ENCODE assay signal across 2 mouse cellular contexts in the genomic region with DNA sequence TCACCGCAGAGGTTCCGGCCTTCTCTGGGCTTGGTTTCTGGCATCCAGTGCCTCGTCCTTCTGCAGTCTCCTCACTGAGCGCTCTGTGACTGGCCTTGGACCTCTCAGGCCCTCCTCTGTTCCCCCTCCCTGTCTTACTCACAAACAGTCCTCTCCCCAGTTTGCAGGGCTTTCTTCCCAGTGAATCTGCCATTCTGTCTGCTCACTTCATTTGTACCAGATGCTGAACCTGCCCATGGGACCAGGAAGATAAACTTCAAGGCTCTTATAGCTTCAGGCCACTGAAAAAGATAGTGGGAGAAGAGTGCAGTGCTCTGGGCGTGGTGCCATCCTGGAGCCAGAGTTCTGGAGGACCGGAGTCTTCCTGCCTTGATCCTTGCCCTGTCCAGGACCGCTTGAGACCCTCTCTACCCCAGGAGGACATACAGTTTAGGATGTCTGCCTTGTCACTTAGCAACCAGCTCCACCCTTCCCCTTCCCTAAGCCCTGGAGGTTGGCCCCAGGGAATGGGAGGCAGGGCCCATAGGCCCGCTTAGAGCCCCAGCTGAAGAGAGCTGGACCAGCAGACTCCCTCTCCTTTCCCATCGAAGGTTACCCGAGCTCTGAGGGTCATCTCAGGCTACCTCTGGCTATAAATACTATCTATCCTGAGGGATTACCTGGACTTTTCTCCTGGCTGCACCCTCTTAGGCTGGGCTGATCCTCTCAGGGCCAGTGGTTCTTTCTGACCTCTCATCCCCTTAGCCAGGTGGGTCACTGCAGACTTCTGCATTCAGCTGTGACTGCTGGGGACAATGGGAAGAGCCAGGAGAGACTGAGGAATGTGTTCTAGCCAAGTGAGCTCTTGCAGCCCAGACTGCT.
TF ChIP-seq lines count a peak whose summit lies in the region.

No protein-coding gene starts in this region.

TF ChIP-seq in ES-E14, 5 proteins besides CTCF, POLR2A, EP300 and RAD21:
- TF ChIP-seq CHD2 (IDR thresholded peaks at IDR 0.05; ENCODE audit: low read depth, low read length): no peak
- TF ChIP-seq ZNF384 (IDR thresholded peaks at IDR 0.05; ENCODE audit: low read depth, low read length): no peak
- no peak for TF ChIP-seq ZC3H11A (IDR thresholded peaks at IDR 0.05; ENCODE audit: borderline replicate concordance, low read depth, low read length)
- no peak for TF ChIP-seq MAFK (IDR thresholded peaks at IDR 0.05; ENCODE audit: insufficient read depth, low read depth, low read length)
- TF ChIP-seq HCFC1 (IDR thresholded peaks at IDR 0.05; ENCODE audit: borderline replicate concordance, insufficient read depth, low read length): no peak

TF ChIP-seq in myocyte, 11 proteins besides CTCF, POLR2A, EP300 and RAD21:
- no peak for TF ChIP-seq MYOG (IDR thresholded peaks at IDR 0.05; ENCODE audit: control insufficient read depth in 1 of 3, insufficient read depth in 1 of 3, insufficient read length in 2 of 3, low read depth in 2 of 3)
- TF ChIP-seq E2F4 (IDR thresholded peaks at IDR 0.05; ENCODE audit: insufficient read depth): no peak
- TF ChIP-seq USF1 (IDR thresholded peaks at IDR 0.05; ENCODE audit: low read depth): no peak
- TF ChIP-seq TCF12 (IDR thresholded peaks at IDR 0.05; ENCODE audit: insufficient read depth, poor library complexity, severe bottlenecking): no peak
- no peak for TF ChIP-seq CEBPB (IDR thresholded peaks at IDR 0.05; ENCODE audit: insufficient read depth, poor library complexity, severe bottlenecking)
- TF ChIP-seq REST (IDR thresholded peaks at IDR 0.05; ENCODE audit: insufficient read depth, insufficient read length): no peak
- TF ChIP-seq POLR2AphosphoS2 (IDR thresholded peaks at IDR 0.05; ENCODE audit: insufficient read length, low read depth): no peak
- no peak for TF ChIP-seq SRF (IDR thresholded peaks at IDR 0.05; ENCODE audit: control insufficient read depth, insufficient read length, low read depth)
- no peak for TF ChIP-seq MYOD1 (IDR thresholded peaks at IDR 0.05; ENCODE audit: control insufficient read depth in 1 of 3, insufficient read length in 2 of 3, low read depth in 2 of 3)
- no peak for TF ChIP-seq TCF3 (IDR thresholded peaks at IDR 0.05; ENCODE audit: insufficient read length, low read depth)
- TF ChIP-seq MAX (IDR thresholded peaks at IDR 0.05; ENCODE audit: low read depth): no peak
